Mouse (Mus musculus) gastrocnemius, postnatal 14 days (tissue): ENCODE measurements around the gene Krt5. TPM values are rescaled to one million over a fixed set of nuclear protein-coding genes. Genes with fewer than 3 reads are reported as not detected.

Experiments used
- microRNA-seq, 2 experiments: library from miRNA; unstranded; fragments of <30 nt; microRNA quantifications; one replicate each; pipeline ENCODE4 v1.2.0; 2021
- total RNA-seq, 2 experiments: library from RNA; stranded (reverse); gene quantifications; 2 replicates each; pipeline ENCODE4 v1.2.3; 2021

The Krt5 gene
- total RNA-seq, 2 experiments from 2014 or later = not detected

Small RNA genes lying within 50 kb of the gene (microRNA-seq; reads per million reads assigned to microRNA genes)
- gene Gm44323 = 0 reads per million in 2 experiments
- gene Gm44342 = 0 reads per million in 2 experiments
- gene Gm44383 = 0 reads per million in 2 experiments

Other genes starting within 250 kb of the Krt5 start
- not detected for gene Krt81, start 249.1 kb downstream of the Krt5 start, total RNA-seq
- not detected for gene Krt86, start 239.4 kb downstream of the Krt5 start, total RNA-seq
- gene Krt83, start 221.4 kb downstream of the Krt5 start, total RNA-seq = under 1 TPM in 1 of 2 experiments, not detected in 1; 0.14 TPM
- gene Gm49425, start 195.6 kb downstream of the Krt5 start, total RNA-seq = not detected
- gene Krt84, start 180.1 kb downstream of the Krt5 start, total RNA-seq = under 1 TPM in 1 of 2 experiments, not detected in 1; 0.08 TPM
- not detected for gene Krt82, start 162.2 kb downstream of the Krt5 start, total RNA-seq
- gene Krt90, start 149.9 kb downstream of the Krt5 start, total RNA-seq = not detected
- gene Krt75, start 139.0 kb downstream of the Krt5 start, total RNA-seq = not detected
- gene Gm5414, start 84.7 kb downstream of the Krt5 start, total RNA-seq = not detected
- not detected for gene Gm5478, start 65.5 kb downstream of the Krt5 start, total RNA-seq
- not detected for gene Krt6b, start 32.6 kb downstream of the Krt5 start, total RNA-seq
- gene Krt6a, start 18.6 kb downstream of the Krt5 start, total RNA-seq = not detected
- gene Krt71, start 30.2 kb upstream of the Krt5 start, total RNA-seq = not detected
- not detected for gene Krt72, start 73.6 kb upstream of the Krt5 start, total RNA-seq
- gene Krt73, start 89.4 kb upstream of the Krt5 start, total RNA-seq = not detected
- not detected for gene Krt2, start 105.3 kb upstream of the Krt5 start, total RNA-seq
- gene Krt1, start 137.9 kb upstream of the Krt5 start, total RNA-seq = not detected
- not detected for gene Krt77, start 156.8 kb upstream of the Krt5 start, total RNA-seq
- gene Krt76, start 180.0 kb upstream of the Krt5 start, total RNA-seq = not detected
- under 1 TPM in 1 of 2 experiments, not detected in 1; 0.16 TPM for gene Krt4, start 211.8 kb upstream of the Krt5 start, total RNA-seq
- not detected for gene Krt79, start 227.4 kb upstream of the Krt5 start, total RNA-seq
- not detected for gene Krt78, start 241.4 kb upstream of the Krt5 start, total RNA-seq